Mouse (Mus musculus) MEL (cell line): ENCODE results near the gene Tbc1d10c. TPM values are rescaled to one million over a fixed set of nuclear protein-coding genes. Genes with fewer than 3 reads are reported as not detected.

Experiments used
- DNase-seq: peaks from one replicate; pipeline ENCODE4 v3.0.0; 2011; ENCODE audit warnings: low read depth, low spot score
- H3K27ac ChIP-seq: 2 replicates; pipeline ENCODE4 v1.5.1; 2012; ENCODE audit warnings: low read depth, mild to moderate bottlenecking, control low read depth, low read length, moderate library complexity; ENCODE audit not compliant: control insufficient read depth
- H3K27me3 ChIP-seq, 2 experiments: fragments of 150-350 bp in 1 of 2; sonication (generic) in 1 of 2; 2 replicates each; pipeline ENCODE4 v1.6.1; 2012; ENCODE audit warnings: low read length in 2 of 2, mild to moderate bottlenecking in 2 of 2, improper control_type of control experiment in 1 of 2, moderate library complexity in 1 of 2; ENCODE audit not compliant: insufficient read depth in 2 of 2, control insufficient read depth in 1 of 2
- H3K36me3 ChIP-seq, 2 experiments: 2 replicates each; pipeline ENCODE4 v1.6.1; 2012 to 2014; ENCODE audit warnings: low read length in 2 of 2, improper control_type of control experiment in 1 of 2, inconsistent platforms in 1 of 2, mild to moderate bottlenecking in 1 of 2; ENCODE audit not compliant: insufficient read depth in 2 of 2, control insufficient read depth in 1 of 2
- H3K4me1 ChIP-seq, 2 experiments: fragments of 150-350 bp in 1 of 2; sonication (generic) in 1 of 2; 2 replicates each; pipeline ENCODE4 v1.6.1; 2012; ENCODE audit warnings: low read length in 2 of 2, improper control_type of control experiment in 1 of 2, mild to moderate bottlenecking in 1 of 2; ENCODE audit not compliant: insufficient read depth in 2 of 2, control insufficient read depth in 1 of 2
- H3K4me3 ChIP-seq, 2 experiments: fragments of 150-350 bp in 1 of 2; sonication (generic) in 1 of 2; 2 replicates each; pipeline ENCODE4 v1.5.1; 2012; ENCODE audit warnings: low read depth in 2 of 2, low read length in 2 of 2, mild to moderate bottlenecking in 2 of 2, moderate library complexity in 2 of 2, control low read depth in 1 of 2, improper control_type of control experiment in 1 of 2; ENCODE audit not compliant: control insufficient read depth in 1 of 2, insufficient read depth in 1 of 2
- H3K79me2 ChIP-seq: 2 replicates; pipeline ENCODE4 v1.6.1; 2012; ENCODE audit warnings: mild to moderate bottlenecking, low read length, moderate library complexity; ENCODE audit not compliant: control insufficient read depth, poor library complexity, insufficient read depth
- H3K9ac ChIP-seq: 2 replicates; pipeline ENCODE4 v1.6.1; 2012; ENCODE audit warnings: low read depth, mild to moderate bottlenecking, control low read depth, low read length, moderate library complexity; ENCODE audit not compliant: control insufficient read depth, poor library complexity, severe bottlenecking
- H3K9me3 ChIP-seq: fragments of 150-350 bp; sonication (generic); replicated peaks from 2 replicates; pipeline ENCODE4 v1.6.1; 2012; ENCODE audit warnings: mild to moderate bottlenecking, low read length, improper control_type of control experiment, moderate library complexity; ENCODE audit not compliant: insufficient read depth
- BHLHE40 ChIP-seq: IDR thresholded peaks from 2 replicates; pipeline ENCODE4 v1.6.1; 2012; ENCODE audit warnings: low read depth, mild to moderate bottlenecking, inconsistent platforms, low read length, improper control_type of control experiment, borderline replicate concordance
- CHD2 ChIP-seq: IDR thresholded peaks from 2 replicates; pipeline ENCODE4 v1.6.1; 2011; ENCODE audit warnings: low read length, improper control_type of control experiment
- CTCF ChIP-seq, 3 experiments: IDR thresholded peaks in 2 of 3; conservative IDR thresholded peaks in 1 of 3; 2 replicates each; pipeline ENCODE4 v1.5.1; 2011 to 2012; ENCODE audit warnings: low read length in 3 of 3, low read depth in 2 of 3, mild to moderate bottlenecking in 2 of 3, improper control_type of control experiment in 1 of 3, inconsistent platforms in 1 of 3, mixed read lengths in 1 of 3, moderate library complexity in 1 of 3; ENCODE audit not compliant: control insufficient read depth in 1 of 3, insufficient read depth in 1 of 3, poor library complexity in 1 of 3, severe bottlenecking in 1 of 3
- EP300 ChIP-seq, 2 experiments: IDR thresholded peaks; 2 replicates each; pipeline ENCODE4 v1.6.1; 2011; ENCODE audit warnings: improper control_type of control experiment in 2 of 2, low read length in 2 of 2, low read depth in 1 of 2, mild to moderate bottlenecking in 1 of 2
- HCFC1 ChIP-seq: IDR thresholded peaks from 2 replicates; pipeline ENCODE4 v1.6.1; 2012; ENCODE audit warnings: low read depth, mild to moderate bottlenecking, inconsistent platforms, low read length, improper control_type of control experiment, moderate library complexity
- JUND ChIP-seq: IDR thresholded peaks from 2 replicates; pipeline ENCODE4 v1.6.1; 2011; ENCODE audit warnings: low read depth, mild to moderate bottlenecking, improper control_type of control experiment, low read length
- MAFK ChIP-seq: IDR thresholded peaks from 2 replicates; pipeline ENCODE4 v1.6.1; 2011; ENCODE audit warnings: low read depth, mild to moderate bottlenecking, low read length, improper control_type of control experiment, borderline replicate concordance
- MEF2A ChIP-seq: IDR thresholded peaks from 2 replicates; pipeline ENCODE4 v1.6.1; 2014; ENCODE audit warnings: low read depth, mild to moderate bottlenecking, inconsistent platforms, low read length, improper control_type of control experiment; ENCODE audit not compliant: poor library complexity, insufficient replicate concordance, severe bottlenecking; ENCODE audit errors: extremely low read depth
- MXI1 ChIP-seq: IDR thresholded peaks from 2 replicates; pipeline ENCODE4 v1.6.1; 2011; ENCODE audit warnings: mild to moderate bottlenecking, low read depth, low read length, improper control_type of control experiment
- MYB ChIP-seq: IDR thresholded peaks from 2 replicates; pipeline ENCODE4 v1.6.1; 2011; ENCODE audit warnings: mild to moderate bottlenecking, low read depth, low read length, improper control_type of control experiment
- MYC ChIP-seq: IDR thresholded peaks from 2 replicates; pipeline ENCODE4 v1.6.1; 2011; ENCODE audit warnings: low read depth, mild to moderate bottlenecking, low read length, improper control_type of control experiment, moderate library complexity
- NELFE ChIP-seq: IDR thresholded peaks from 2 replicates; pipeline ENCODE4 v1.6.1; 2011; ENCODE audit warnings: low read depth, low read length, improper control_type of control experiment
- NRF1 ChIP-seq: IDR thresholded peaks from 2 replicates; pipeline ENCODE4 v1.6.1; 2014; ENCODE audit warnings: low read depth, mild to moderate bottlenecking, inconsistent platforms, low read length, improper control_type of control experiment, moderate library complexity; ENCODE audit not compliant: poor library complexity, insufficient read depth, severe bottlenecking
- RAD21 ChIP-seq: IDR thresholded peaks from 2 replicates; pipeline ENCODE4 v1.6.1; 2011; ENCODE audit warnings: mild to moderate bottlenecking, low read depth, low read length, improper control_type of control experiment
- SIN3A ChIP-seq: IDR thresholded peaks from 2 replicates; pipeline ENCODE4 v1.6.1; 2012; ENCODE audit warnings: low read length, improper control_type of control experiment, inconsistent platforms
- TAL1 ChIP-seq: IDR thresholded peaks from 2 replicates; pipeline ENCODE4 v1.6.1; 2012; ENCODE audit warnings: mild to moderate bottlenecking, inconsistent platforms, low read length, moderate library complexity, mixed read lengths
- TBP ChIP-seq: IDR thresholded peaks from 2 replicates; pipeline ENCODE4 v1.8.0; 2011; ENCODE audit warnings: low read depth, low read length, improper control_type of control experiment
- TCF12 ChIP-seq: IDR thresholded peaks from 2 replicates; pipeline ENCODE4 v1.6.1; 2014; ENCODE audit warnings: low read depth, mild to moderate bottlenecking, inconsistent platforms, low read length, improper control_type of control experiment, moderate library complexity
- UBTF ChIP-seq: IDR thresholded peaks from 2 replicates; pipeline ENCODE4 v1.6.1; 2012; ENCODE audit warnings: low read depth, mild to moderate bottlenecking, inconsistent platforms, low read length, improper control_type of control experiment, moderate library complexity, borderline replicate concordance; ENCODE audit not compliant: insufficient read depth
- ZC3H11A ChIP-seq: IDR thresholded peaks from 2 replicates; pipeline ENCODE4 v1.6.1; 2012; ENCODE audit warnings: low read depth, mild to moderate bottlenecking, inconsistent platforms, low read length, improper control_type of control experiment
- ZKSCAN1 ChIP-seq: IDR thresholded peaks from 2 replicates; pipeline ENCODE4 v1.6.1; 2012; ENCODE audit warnings: low read depth, mild to moderate bottlenecking, inconsistent platforms, low read length, improper control_type of control experiment, moderate library complexity
- ZMIZ1 ChIP-seq: IDR thresholded peaks from 2 replicates; pipeline ENCODE4 v1.6.1; 2012; ENCODE audit warnings: low read depth, mild to moderate bottlenecking, inconsistent platforms, low read length, improper control_type of control experiment, moderate library complexity
- ZNF384 ChIP-seq: IDR thresholded peaks from 2 replicates; pipeline ENCODE4 v1.6.1; 2012; ENCODE audit warnings: low read depth, mild to moderate bottlenecking, inconsistent platforms, low read length, improper control_type of control experiment
- polyA plus RNA-seq, 2 experiments: library from polyadenylated mRNA; stranded (reverse) in 1 of 2; unstranded in 1 of 2; fragments of >175 nt in 1 of 2; fragments of >200 nt in 1 of 2; gene quantifications; 2 replicates each; pipeline versions ENCODE4 v1.2.1 to v1.2.4; 2012; ENCODE audit warnings: low replicate concordance in 2 of 2, low read depth in 1 of 2; ENCODE audit not compliant: insufficient read length in 2 of 2, insufficient read depth in 1 of 2, missing spikeins in 1 of 2
- total RNA-seq: library from RNA; depleted of rRNA; stranded (reverse); fragments of 300-350 nt; gene quantifications from 2 replicates; pipeline ENCODE4 v1.2.3, GENCODE M21; 2012

The Tbc1d10c gene
- total and polyA plus RNA-seq, 3 experiments, result 14.0 to 15.5 TPM; not detected in 1

DNA sequence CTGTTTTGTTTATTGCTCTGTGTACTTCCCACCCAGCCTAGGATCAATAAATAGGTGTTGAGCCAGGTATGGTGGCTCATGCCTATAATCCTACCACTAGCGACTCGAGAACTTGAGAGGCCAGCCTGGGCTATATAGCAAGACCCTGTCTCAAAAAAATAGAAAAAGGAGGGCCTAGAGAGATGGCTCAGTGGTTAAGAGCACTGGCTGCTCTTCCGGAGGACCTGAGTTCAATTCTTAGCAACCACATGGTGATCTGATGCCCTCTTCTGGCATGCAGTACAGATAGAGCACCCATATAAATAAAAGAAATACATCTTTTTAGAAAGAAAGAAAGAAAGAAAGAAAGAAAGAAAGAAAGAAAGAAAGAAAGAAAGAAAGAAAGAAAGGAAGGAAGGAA is 12.1 kb upstream of the Tbc1d10c start:
- Histone ChIP-seq H3K79me2 (peaks cover 16% of the 10 kb centered on the region), H3K4me1 (peaks cover 6 to 34% of the 10 kb centered on the region in 2 experiments), H3K27me3 (no peaks in the 10 kb centered on the region), H3K36me3 (peaks cover 0 to 22% of the 10 kb centered on the region in 2 experiments; a peak in 2 of 4 replicates), H3K27ac (peak overlapping the region; percentile 74), H3K9ac (peak overlapping the region; percentile 58), H3K4me3 (peak overlapping the region; percentile 38 to 41), H3K9me3 (no peaks in the 10 kb centered on the region)
- DNase-seq, result peak; percentile 67
- no peak for TF ChIP-seq MEF2A
- TF ChIP-seq CTCF (IDR thresholded peaks at IDR 0.05 in 2 of 3, conservative IDR thresholded peaks at IDR 0.05 in 1 of 3; ENCODE audit: control insufficient read depth in 1 of 3, insufficient read depth in 1 of 3, low read depth in 2 of 3, low read length in 3 of 3, poor library complexity in 1 of 3, severe bottlenecking in 1 of 3), result peak in 2 of 3 experiments; percentile 10 to 42; a peak in 2 of 6 replicates
- TF ChIP-seq MYB, result no peak
- TF ChIP-seq BHLHE40, result no peak
- TF ChIP-seq CHD2, result no peak
- no peak for TF ChIP-seq EP300 (IDR thresholded peaks at IDR 0.05; ENCODE audit: low read depth in 1 of 2, low read length in 2 of 2)
- no peak for TF ChIP-seq ZKSCAN1
- peak; percentile 27; the same call in 1 of the 2 replicates for TF ChIP-seq ZC3H11A
- peak; percentile 94 for TF ChIP-seq TBP
- no peak for TF ChIP-seq NELFE
- no peak for TF ChIP-seq TAL1
- TF ChIP-seq UBTF, result no peak
- no peak for TF ChIP-seq NRF1
- peak; percentile 41 for TF ChIP-seq RAD21
- no peak for TF ChIP-seq TCF12
- TF ChIP-seq ZNF384, result no peak
- TF ChIP-seq SIN3A, result no peak
- TF ChIP-seq MXI1, result no peak
- 0 out of 2 replicates have a peak, but pooled peaks have one; percentile 19 for TF ChIP-seq HCFC1
- TF ChIP-seq MAFK, result no peak
- no peak for TF ChIP-seq ZMIZ1
- TF ChIP-seq MYC, result 0 out of 2 replicates have a peak, but pooled peaks have one; percentile 56
- TF ChIP-seq JUND, result no peak
